Mouse (Mus musculus): Measurements from ENCODE around the gene Edc3.

DNA sequence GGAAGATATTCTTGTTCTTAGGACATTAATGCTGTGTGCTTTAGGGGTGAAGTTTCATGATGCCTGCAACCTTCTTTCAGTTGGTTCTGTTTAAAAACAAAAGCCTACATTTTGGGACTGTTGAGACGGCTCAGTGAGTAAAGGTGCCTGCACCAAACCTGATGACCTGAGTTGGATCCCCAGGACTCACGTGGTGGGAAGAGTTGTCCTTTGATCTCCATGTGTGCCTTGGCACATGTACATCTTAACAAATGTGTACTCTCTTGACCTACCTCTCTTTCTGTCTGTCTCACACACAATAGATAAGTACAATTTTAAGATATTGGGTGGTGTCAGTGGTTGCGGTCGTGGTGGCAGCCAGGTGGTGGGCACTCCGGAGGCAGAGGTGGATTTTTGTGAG lies 22.3 kb upstream of the Edc3 start:
- no peak for TF ChIP-seq CTCF (IDR thresholded peaks at IDR 0.05)
- no peak for TF ChIP-seq POLR2A (IDR thresholded peaks at IDR 0.05; ENCODE audit: insufficient read depth, low read depth, low read length)
- TF ChIP-seq EP300 (IDR thresholded peaks at IDR 0.05; ENCODE audit: insufficient read depth, low read depth, low read length): no peak
